Mouse (Mus musculus): ENCODE results near the gene Iars. TPM values are rescaled to one million over a fixed set of nuclear protein-coding genes. Genes with fewer than 3 reads are reported as not detected.
A peak's percentile ranks its signal among the peaks of the same experiment; 100 is the strongest.

The Iars gene
- polyA plus RNA-seq, 1 experiment: 23.0 TPM

GRCm38 (mm10) chr13:49651136-49651535 is 30.8 kb upstream of the Iars start:
- DNase-seq: no peak
- Histone ChIP-seq H3K4me1 (replicated peaks; ENCODE audit: control insufficient read depth, insufficient read depth, low read length) (no peaks in the 10 kb centered on the region), H3K27ac (ENCODE audit: control insufficient read depth, insufficient read depth, low read length) (no peak overlapping the region), H3K4me3 (ENCODE audit: control insufficient read depth, insufficient read depth, low read length) (no peak overlapping the region), H3K27me3 (ENCODE audit: control insufficient read depth, insufficient read depth, low read length) (no peaks in the 10 kb centered on the region), H3K36me3 (ENCODE audit: control insufficient read depth, insufficient read depth, low read length) (no peaks in the 10 kb centered on the region)
- WGBS: 75% methylated on average over 2 of the region's 2 CpGs
- TF ChIP-seq POLR2A (IDR thresholded peaks at IDR 0.05; ENCODE audit: control insufficient read depth, extremely low read depth, insufficient read depth, low read length, poor library complexity): no peak
- TF ChIP-seq CTCF (IDR thresholded peaks at IDR 0.05; ENCODE audit: borderline replicate concordance, control insufficient read depth, extremely low read depth, insufficient read depth, low read length, poor library complexity): no peak

- H3K4me1 ChIP-seq (replicated peaks; ENCODE audit: control insufficient read depth, insufficient read depth, low read length): no peaks in the 10 kb centered on the region
- H3K36me3 ChIP-seq (ENCODE audit: control insufficient read depth, insufficient read depth, low read length): no peaks in the 10 kb centered on the region
- H3K4me3 ChIP-seq (ENCODE audit: control insufficient read depth, insufficient read depth, low read length): peak overlapping the region; percentile 46; the same call in 1 of the 2 replicates
- no peak overlapping the region for H3K27ac ChIP-seq (ENCODE audit: control insufficient read depth, insufficient read depth, low read length)
- 5% methylated on average over 4 of the region's 4 CpGs for WGBS
- no peaks in the 10 kb centered on the region for H3K27me3 ChIP-seq (ENCODE audit: control insufficient read depth, insufficient read depth, low read length)
- TF ChIP-seq CTCF (IDR thresholded peaks at IDR 0.05; ENCODE audit: borderline replicate concordance, control insufficient read depth, extremely low read depth, insufficient read depth, low read length, poor library complexity) (no peak), POLR2A (IDR thresholded peaks at IDR 0.05; ENCODE audit: control insufficient read depth, extremely low read depth, insufficient read depth, low read length, poor library complexity) (no peak)
- DNase-seq: no peak
Observed at GRCm38 (mm10) chr13:49651781-49652351, 30.0 kb upstream of the Iars start.

GRCm38 (mm10) chr13:49652481-49653179 is 29.3 kb upstream of the Iars start, which contains the start of the genes Cenpp and Nol8:
TSS of gene Cenpp (minus strand) at chr13:49652785.
TSS of gene Nol8 (plus strand) at chr13:49653078.
- H3K4me3 ChIP-seq (ENCODE audit: control insufficient read depth, insufficient read depth, low read length): peak within 1 kb of the TSS; percentile 86
- no peak for TF ChIP-seq CTCF (IDR thresholded peaks at IDR 0.05; ENCODE audit: borderline replicate concordance, control insufficient read depth, extremely low read depth, insufficient read depth, low read length, poor library complexity)
- 0 out of 2 replicates have a peak, but pooled peaks have one; percentile 28 for TF ChIP-seq POLR2A (IDR thresholded peaks at IDR 0.05; ENCODE audit: control insufficient read depth, extremely low read depth, insufficient read depth, low read length, poor library complexity)
- peak within 1 kb of the TSS; percentile 2; the same call in 1 of the 2 replicates for H3K27ac ChIP-seq (ENCODE audit: control insufficient read depth, insufficient read depth, low read length)
- no peaks in the 10 kb centered on the region for H3K27me3 ChIP-seq (ENCODE audit: control insufficient read depth, insufficient read depth, low read length)
- WGBS: under 1% methylated on average over 68 of the region's 68 CpGs
- no peaks in the 10 kb centered on the region for H3K4me1 ChIP-seq (replicated peaks; ENCODE audit: control insufficient read depth, insufficient read depth, low read length)
- peak; percentile 99 for DNase-seq
- H3K36me3 ChIP-seq (ENCODE audit: control insufficient read depth, insufficient read depth, low read length): 0 out of 2 replicates have a peak, but pooled peaks cover 2% of the 10 kb centered on the region

GRCm38 (mm10) chr13:49653180-49653541 is 28.7 kb upstream of the Iars start:
- under 1% methylated on average over 16 of the region's 16 CpGs for WGBS
- Histone ChIP-seq H3K36me3 (ENCODE audit: control insufficient read depth, insufficient read depth, low read length) (peaks cover 3% of the 10 kb centered on the region; the same call in 1 of the 2 replicates), H3K27me3 (ENCODE audit: control insufficient read depth, insufficient read depth, low read length) (no peaks in the 10 kb centered on the region), H3K4me1 (replicated peaks; ENCODE audit: control insufficient read depth, insufficient read depth, low read length) (no peaks in the 10 kb centered on the region), H3K4me3 (ENCODE audit: control insufficient read depth, insufficient read depth, low read length) (peak overlapping the region; percentile 86), H3K27ac (ENCODE audit: control insufficient read depth, insufficient read depth, low read length) (peak overlapping the region; percentile 2; the same call in 1 of the 2 replicates)
- DNase-seq: no peak
- TF ChIP-seq CTCF (IDR thresholded peaks at IDR 0.05; ENCODE audit: borderline replicate concordance, control insufficient read depth, extremely low read depth, insufficient read depth, low read length, poor library complexity): no peak
- TF ChIP-seq POLR2A (IDR thresholded peaks at IDR 0.05; ENCODE audit: control insufficient read depth, extremely low read depth, insufficient read depth, low read length, poor library complexity): 0 out of 2 replicates have a peak, but pooled peaks have one; percentile 1

- H3K36me3 ChIP-seq (ENCODE audit: control insufficient read depth, insufficient read depth, low read length): peaks cover 23% of the 10 kb centered on the region
Observed at GRCm38 (mm10) chr13:49677793-49678192, 4.1 kb upstream of the Iars start.

GRCm38 (mm10) chr13:49682233-49682846 is 440 bp downstream of the Iars start:
- Histone ChIP-seq H3K27ac (ENCODE audit: control insufficient read depth, insufficient read depth, low read length) (no peak overlapping the region), H3K4me1 (replicated peaks; ENCODE audit: control insufficient read depth, insufficient read depth, low read length) (peaks cover 5% of the 10 kb centered on the region), H3K4me3 (ENCODE audit: control insufficient read depth, insufficient read depth, low read length) (peak overlapping the region; percentile 79), H3K36me3 (ENCODE audit: control insufficient read depth, insufficient read depth, low read length) (peaks cover 5% of the 10 kb centered on the region), H3K27me3 (ENCODE audit: control insufficient read depth, insufficient read depth, low read length) (no peaks in the 10 kb centered on the region)
- DNase-seq: peak; percentile 3
- TF ChIP-seq POLR2A (IDR thresholded peaks at IDR 0.05; ENCODE audit: control insufficient read depth, extremely low read depth, insufficient read depth, low read length, poor library complexity) (no peak), CTCF (IDR thresholded peaks at IDR 0.05; ENCODE audit: borderline replicate concordance, control insufficient read depth, extremely low read depth, insufficient read depth, low read length, poor library complexity) (no peak)
- under 1% methylated on average over 20 of the region's 20 CpGs for WGBS

More at GRCm38 (mm10) chr13:49677793-49678192, 4.1 kb upstream of the Iars start:
- Histone ChIP-seq H3K4me1 (replicated peaks; ENCODE audit: control insufficient read depth, insufficient read depth, low read length) (peaks cover 5% of the 10 kb centered on the region), H3K4me3 (ENCODE audit: control insufficient read depth, insufficient read depth, low read length) (no peak overlapping the region), H3K27ac (ENCODE audit: control insufficient read depth, insufficient read depth, low read length) (no peak overlapping the region), H3K27me3 (ENCODE audit: control insufficient read depth, insufficient read depth, low read length) (no peaks in the 10 kb centered on the region)
- no peak for DNase-seq
- 30% methylated on average over 2 of the region's 2 CpGs for WGBS
- no peak for TF ChIP-seq CTCF (IDR thresholded peaks at IDR 0.05; ENCODE audit: borderline replicate concordance, control insufficient read depth, extremely low read depth, insufficient read depth, low read length, poor library complexity)
- no peak for TF ChIP-seq POLR2A (IDR thresholded peaks at IDR 0.05; ENCODE audit: control insufficient read depth, extremely low read depth, insufficient read depth, low read length, poor library complexity)

Data from thymus, adult 2 months (tissue).